Mouse (Mus musculus): ENCODE data around the gene Gucd1.
"Not testable (repeated sequence)": the region's sequence is repeated elsewhere in the genome, so short reads cannot be mapped to it uniquely, and the experiment has no call there.

The Gucd1 gene

GRCm38 (mm10) chr10:75429522-75430146, 88.1 kb downstream of the Gucd1 start:
- peak; percentile 21 for DNase-seq

- DNase-seq = no peak
Measured at GRCm38 (mm10) chr10:75429004-75429380, 88.8 kb downstream of the Gucd1 start.

GRCm38 (mm10) chr10:75428049-75429003, 89.4 kb downstream of the Gucd1 start:
- no peak for DNase-seq

- no peak for DNase-seq
Measured at GRCm38 (mm10) chr10:75424498-75424901, 93.3 kb downstream of the Gucd1 start.

GRCm38 (mm10) chr10:75418747-75419146, 99.0 kb downstream of the Gucd1 start:
- no peak for DNase-seq

- DNase-seq = no peak
Measured at GRCm38 (mm10) chr10:75417363-75418042, 100.3 kb downstream of the Gucd1 start.

- no peak for DNase-seq
Measured at GRCm38 (mm10) chr10:75414925-75415324, 102.8 kb downstream of the Gucd1 start.

GRCm38 (mm10) chr10:75412114-75413103, 105.4 kb downstream of the Gucd1 start:
- DNase-seq = no peak

GRCm38 (mm10) chr10:75411343-75412113, 106.2 kb downstream of the Gucd1 start:
- DNase-seq = not testable (repeated sequence)

- no peak for DNase-seq
Measured at GRCm38 (mm10) chr10:75407741-75408140, 110.0 kb downstream of the Gucd1 start.

- peak; percentile 54 for DNase-seq
Measured at GRCm38 (mm10) chr10:75406755-75407154, 111.0 kb downstream of the Gucd1 start.

- DNase-seq = no peak
Measured at GRCm38 (mm10) chr10:75405916-75406315, 111.9 kb downstream of the Gucd1 start.

GRCm38 (mm10) chr10:75400958-75401357, 116.8 kb downstream of the Gucd1 start, which contains the start of gene Upb1:
TSS of gene Upb1 (plus strand) at chr10:75401115.
- DNase-seq = no peak

GRCm38 (mm10) chr10:75396966-75397365, 120.8 kb downstream of the Gucd1 start:
- DNase-seq = peak; percentile 12

- no peak for DNase-seq
Measured at GRCm38 (mm10) chr10:75394796-75395195, 123.0 kb downstream of the Gucd1 start.

- DNase-seq = no peak
Measured at GRCm38 (mm10) chr10:75390832-75391231, 126.9 kb downstream of the Gucd1 start.

- no peak for DNase-seq
Measured at GRCm38 (mm10) chr10:75390156-75390555, 127.6 kb downstream of the Gucd1 start.

- DNase-seq = no peak
Measured at GRCm38 (mm10) chr10:75378688-75379087, 139.1 kb downstream of the Gucd1 start.

GRCm38 (mm10) chr10:75373655-75374351, 144.0 kb downstream of the Gucd1 start:
- peak; percentile 16 for DNase-seq

GRCm38 (mm10) chr10:75365231-75365633, 152.5 kb downstream of the Gucd1 start:
- peak; percentile 4 for DNase-seq

- DNase-seq = no peak
Measured at GRCm38 (mm10) chr10:75364796-75365195, 153.0 kb downstream of the Gucd1 start.

Measured in cerebellum, adult 9-11 months (tissue).